Mouse (Mus musculus) heart, adult 10 weeks (tissue): ENCODE measurements around the gene Olfr1212. TPM values are rescaled to one million over a fixed set of nuclear protein-coding genes. Genes with fewer than 3 reads are reported as not detected.

Experiments used
- polyA plus RNA-seq: library from polyadenylated mRNA; stranded (reverse); fragments of 350-450 nt; fragmentation: Illumina TruSeq; extraction: RNeasy Lipid Tissue Mini Kit (QIAGEN cat#74804); gene quantifications from one replicate; pipeline ENCODE4 v1.2.3, GENCODE M21; 2014; ENCODE audit warnings: low read depth, low replicate concordance

The Olfr1212 gene
- polyA plus RNA-seq = not detected

GRCm38 (mm10) chr2:88953669-88954068 is at the start of gene Olfr1212:
TSS of gene Olfr1212 (plus strand) at chr2:88953969.

DNA sequence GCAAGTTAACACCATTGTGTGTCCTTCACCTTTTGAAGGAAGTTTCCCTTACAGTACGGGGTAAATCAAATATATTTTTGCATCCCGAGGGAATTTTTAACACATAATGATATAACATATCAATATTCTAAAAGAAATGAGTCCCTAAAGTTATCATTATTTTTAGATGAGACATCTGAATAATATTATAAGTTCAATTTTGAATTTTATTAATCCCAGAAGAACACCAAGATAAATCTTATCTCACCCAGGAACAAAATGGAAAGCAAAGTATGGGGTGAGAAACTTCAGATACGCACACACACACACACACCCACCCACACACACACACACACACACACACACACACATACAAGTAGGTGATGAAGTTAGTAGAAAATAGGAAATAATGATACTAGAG is 38.7 kb upstream of the Olfr1212 start, which contains the start of gene Olfr1209:
TSS of gene Olfr1209 (minus strand) at position 101 of the 400 bp plus-strand sequence.

GRCm38 (mm10) chr2:88938011-88938410 is 15.8 kb upstream of the Olfr1212 start, which contains the start of gene Olfr1211:
TSS of gene Olfr1211 (minus strand) at chr2:88938111.

DNA sequence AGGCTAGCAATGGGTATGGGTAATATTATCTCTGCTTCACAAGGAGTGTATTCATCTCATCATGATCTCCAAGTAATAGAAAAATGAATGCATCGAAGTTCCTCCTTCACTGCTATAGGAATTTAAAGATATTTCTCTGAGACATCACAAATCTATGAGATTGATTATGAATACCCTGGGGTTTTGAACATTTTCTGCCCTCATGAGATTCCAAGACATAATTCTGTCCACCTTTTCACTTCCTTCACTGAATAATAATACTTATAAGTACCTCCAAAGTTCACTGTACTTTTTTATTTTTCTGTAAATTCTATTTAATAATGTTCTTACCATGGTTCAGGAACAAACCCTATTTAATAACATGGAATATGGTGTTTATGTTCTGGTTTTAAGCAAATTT is 26.4 kb downstream of the Olfr1212 start, which contains the start of gene Gm13762:
TSS of gene Gm13762 (minus strand) at position 101 of the 400 bp plus-strand sequence.

DNA sequence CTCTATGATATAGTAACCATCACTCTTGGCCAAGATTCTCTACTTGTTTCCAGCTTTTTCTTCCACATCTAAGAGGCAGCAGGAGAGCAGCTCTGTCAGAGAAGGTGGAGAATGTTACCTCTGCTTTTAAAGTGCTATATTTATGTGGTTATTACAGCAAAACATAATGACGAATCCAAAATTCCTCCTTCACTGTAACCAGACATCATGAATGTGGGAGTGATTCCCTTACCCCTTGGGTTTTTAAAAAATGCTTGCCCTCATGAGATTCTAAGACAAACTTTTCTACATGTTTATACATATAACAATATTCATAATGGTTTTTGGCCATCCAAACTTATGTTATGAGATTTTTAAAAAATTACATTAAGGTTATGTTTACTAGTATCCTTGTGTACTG is 38.8 kb downstream of the Olfr1212 start, which contains the start of gene Olfr1214:
TSS of gene Olfr1214 (minus strand) at position 101 of the 400 bp plus-strand sequence.

DNA sequence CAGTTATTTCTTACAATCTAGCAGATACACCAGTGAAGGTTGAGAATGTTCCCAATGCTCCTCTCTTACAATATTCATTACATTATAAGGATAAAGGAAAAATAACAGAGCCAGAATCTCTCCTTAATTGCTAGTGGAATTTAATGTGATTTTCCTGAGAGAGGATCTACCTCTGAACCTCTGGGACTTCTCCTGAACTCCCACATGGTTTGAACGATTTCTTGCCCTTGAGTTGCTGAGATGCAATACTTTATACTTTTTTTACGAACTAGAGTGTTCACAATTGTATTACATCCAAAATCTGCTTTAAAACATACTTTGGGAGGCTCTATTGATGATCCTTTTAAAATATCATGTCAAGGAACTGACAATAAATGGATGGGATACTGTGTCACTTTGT is 53.1 kb downstream of the Olfr1212 start, which contains the start of gene Olfr1215:
TSS of gene Olfr1215 (minus strand) at position 101 of the 400 bp plus-strand sequence.

Other genes with a start within 250 kb of the Olfr1212 start
- gene Olfr1196, start 249.4 kb upstream of the Olfr1212 start, polyA plus RNA-seq = not detected
- not detected for gene Olfr1197, start 221.6 kb upstream of the Olfr1212 start, polyA plus RNA-seq
- not detected for gene Olfr1198, start 202.6 kb upstream of the Olfr1212 start, polyA plus RNA-seq
- not detected for gene Olfr1199, start 193.5 kb upstream of the Olfr1212 start, polyA plus RNA-seq
- gene Olfr1200, start 183.5 kb upstream of the Olfr1212 start, polyA plus RNA-seq = not detected
- not detected for gene Olfr1201, start 160.9 kb upstream of the Olfr1212 start, polyA plus RNA-seq
- not detected for gene Olfr1202, start 139.5 kb upstream of the Olfr1212 start, polyA plus RNA-seq
- gene Olfr1205, start 124.2 kb upstream of the Olfr1212 start, polyA plus RNA-seq = not detected
- not detected for gene Olfr1204, start 104.7 kb upstream of the Olfr1212 start, polyA plus RNA-seq
- gene Olfr1206, start 90.7 kb upstream of the Olfr1212 start, polyA plus RNA-seq = not detected
- not detected for gene Olfr1208, start 51.7 kb upstream of the Olfr1212 start, polyA plus RNA-seq
- not detected for gene Olfr1209, start 38.8 kb upstream of the Olfr1212 start, polyA plus RNA-seq
- gene Olfr1211, start 15.9 kb upstream of the Olfr1212 start, polyA plus RNA-seq = not detected
- not detected for gene Gm13762, start 26.3 kb downstream of the Olfr1212 start, polyA plus RNA-seq
- not detected for gene Olfr1214, start 38.7 kb downstream of the Olfr1212 start, polyA plus RNA-seq
- not detected for gene Olfr1215, start 53.0 kb downstream of the Olfr1212 start, polyA plus RNA-seq
- gene Olfr1216, start 64.4 kb downstream of the Olfr1212 start, polyA plus RNA-seq = not detected
- not detected for gene Olfr1217, start 78.1 kb downstream of the Olfr1212 start, polyA plus RNA-seq
- not detected for gene Olfr1218, start 107.2 kb downstream of the Olfr1212 start, polyA plus RNA-seq
- gene Olfr1219, start 129.5 kb downstream of the Olfr1212 start, polyA plus RNA-seq = not detected
- not detected for gene Olfr1220, start 152.9 kb downstream of the Olfr1212 start, polyA plus RNA-seq
- not detected for gene Olfr1221, start 163.3 kb downstream of the Olfr1212 start, polyA plus RNA-seq
- gene Olfr1222, start 179.1 kb downstream of the Olfr1212 start, polyA plus RNA-seq = not detected
- gene Olfr1223, start 197.6 kb downstream of the Olfr1212 start, polyA plus RNA-seq = not detected
- gene Olfr1224-ps1, start 210.1 kb downstream of the Olfr1212 start, polyA plus RNA-seq = not detected
- not detected for gene Olfr1225, start 220.7 kb downstream of the Olfr1212 start, polyA plus RNA-seq
- not detected for gene Olfr1226, start 246.1 kb downstream of the Olfr1212 start, polyA plus RNA-seq